Mouse (Mus musculus): ENCODE data around the gene Gm6465. TPM values are rescaled to one million over a fixed set of nuclear protein-coding genes. Genes with fewer than 3 reads are reported as not detected.
"Not testable (repeated sequence)": the region's sequence is repeated elsewhere in the genome, so short reads cannot be mapped to it uniquely, and the experiment has no call there.

The Gm6465 gene
- 0.31 TPM in 1 of 2 replicates, not detected in the other for polyA plus RNA-seq (2015; fragmentation: Nextera tagmentation; extraction: Ambion mirVana)

DNA sequence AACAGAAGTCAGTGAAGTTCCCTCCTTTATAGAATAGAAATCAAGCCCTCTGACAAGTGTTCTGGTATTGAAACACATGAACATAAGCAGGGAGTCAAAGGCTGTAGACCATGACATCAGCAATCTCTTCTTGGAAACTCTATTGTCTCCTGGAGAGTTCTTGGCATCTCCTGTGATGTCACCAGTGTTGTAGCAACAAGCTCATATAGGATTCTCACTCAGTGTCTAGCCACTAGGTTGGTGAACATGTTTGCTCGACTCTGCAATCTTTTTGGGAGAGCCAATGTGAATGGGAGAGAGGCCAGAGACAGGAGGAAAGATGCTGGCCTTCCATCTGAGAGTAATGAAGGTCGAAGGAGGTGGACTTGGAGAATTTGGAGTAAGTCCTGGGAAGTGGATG, at the start of gene Gm6465:
Gene Gm6465 (plus strand): TSS at position 301 of the 400 bp plus-strand sequence.
- H3K4me3 ChIP-seq; H3K9ac ChIP-seq; H3K4me2 ChIP-seq; H3K9me3 ChIP-seq; H3K36me3 ChIP-seq; H3K27me3 ChIP-seq; H3K4me1 ChIP-seq (replicated peaks); H3K27ac ChIP-seq (replicated peaks); ATAC-seq (ENCODE audit: low read depth): not testable (repeated sequence)
- WGBS, result 71% methylated on average over 2 of the region's 2 CpGs

DNA sequence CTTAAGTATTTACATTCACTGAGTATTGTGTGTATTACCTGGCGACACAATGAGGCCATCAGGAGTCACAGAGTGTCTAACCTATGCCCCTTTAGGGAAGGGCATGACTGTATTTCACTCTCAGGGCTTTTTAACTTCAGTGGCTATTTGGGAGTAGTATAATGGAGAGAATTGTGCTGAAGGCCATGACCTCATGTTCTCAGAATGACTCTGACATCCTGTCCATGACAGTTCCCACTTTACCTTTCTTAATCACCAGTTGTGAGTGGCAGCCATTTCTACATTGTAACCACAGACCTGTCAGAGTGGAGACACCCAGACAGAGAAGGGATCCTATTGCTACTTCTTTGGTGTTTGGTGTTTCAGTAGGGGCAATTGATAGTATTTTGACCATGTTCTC, 485 bp downstream of the Gm6465 start:
- 83% methylated on average over 1 of the region's 1 CpGs for WGBS
- ATAC-seq (ENCODE audit: low read depth); H3K4me1 ChIP-seq (replicated peaks); H3K4me3 ChIP-seq; H3K36me3 ChIP-seq; H3K4me2 ChIP-seq; H3K27me3 ChIP-seq; H3K27ac ChIP-seq (replicated peaks); H3K9me3 ChIP-seq; H3K9ac ChIP-seq: not testable (repeated sequence)

- not testable (repeated sequence) for H3K9me3 ChIP-seq
Measured at GRCm38 (mm10) chr5:11857909-11858308, 12.6 kb downstream of the Gm6465 start.

More at GRCm38 (mm10) chr5:11857909-11858308, 12.6 kb downstream of the Gm6465 start:
- not testable (repeated sequence) for H3K9ac ChIP-seq; H3K36me3 ChIP-seq; H3K27me3 ChIP-seq; H3K4me2 ChIP-seq; H3K4me3 ChIP-seq; ATAC-seq (ENCODE audit: low read depth); H3K4me1 ChIP-seq (replicated peaks); H3K27ac ChIP-seq (replicated peaks)

Other genes with a start within 250 kb of the Gm6465 start
- gene Gm8922, start 163.6 kb upstream of the Gm6465 start, polyA plus RNA-seq (2015; fragmentation: Nextera tagmentation; extraction: Ambion mirVana), result 2.0 and 4.7 TPM in 2 replicates
- gene Gm8926, start 75.0 kb upstream of the Gm6465 start, polyA plus RNA-seq (2015; fragmentation: Nextera tagmentation; extraction: Ambion mirVana), result not detected in 2 replicates
- gene 4933402N22Rik, start 72.5 kb downstream of the Gm6465 start, polyA plus RNA-seq (2015; fragmentation: Nextera tagmentation; extraction: Ambion mirVana), result not detected in 2 replicates